Mouse (Mus musculus) heart, postnatal 4 days (tissue): ENCODE measurements around the gene Ascl3. TPM values are rescaled to one million over a fixed set of nuclear protein-coding genes. Genes with fewer than 3 reads are reported as not detected.
A peak's percentile ranks its signal among the peaks of the same experiment; 100 is the strongest.

Experiments
- DNase-seq: peaks from one replicate; pipeline ENCODE4 v3.0.0; 2021
- total RNA-seq, 2 experiments: library from RNA; stranded (reverse); gene quantifications; 2 replicates each; pipeline ENCODE4 v1.2.3; 2021

Ascl3 gene
- total RNA-seq: not detected

DNA sequence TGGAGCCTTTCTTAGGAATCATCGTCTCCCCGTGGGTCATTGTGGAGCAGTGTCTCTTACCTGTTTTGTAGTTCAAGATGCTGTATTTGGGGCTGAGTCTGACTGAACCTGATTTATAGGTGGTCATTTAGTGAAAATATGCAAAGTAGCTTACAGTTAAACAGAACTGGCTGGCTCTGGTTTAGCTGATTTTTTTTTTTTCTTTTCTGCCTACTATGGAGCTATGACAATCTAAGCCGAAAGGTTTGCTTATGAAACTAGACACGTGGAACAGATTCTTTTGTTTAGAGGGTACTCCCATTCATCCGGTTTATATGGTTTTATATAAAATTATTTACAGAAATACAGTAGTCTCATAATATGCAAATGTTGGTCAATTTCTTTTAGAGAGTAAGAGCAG lies at the start of gene Ascl3:
Gene Ascl3, minus strand, starts transcription at position 101 of the 400 bp plus-strand sequence.
- DNase-seq: no peak

DNA sequence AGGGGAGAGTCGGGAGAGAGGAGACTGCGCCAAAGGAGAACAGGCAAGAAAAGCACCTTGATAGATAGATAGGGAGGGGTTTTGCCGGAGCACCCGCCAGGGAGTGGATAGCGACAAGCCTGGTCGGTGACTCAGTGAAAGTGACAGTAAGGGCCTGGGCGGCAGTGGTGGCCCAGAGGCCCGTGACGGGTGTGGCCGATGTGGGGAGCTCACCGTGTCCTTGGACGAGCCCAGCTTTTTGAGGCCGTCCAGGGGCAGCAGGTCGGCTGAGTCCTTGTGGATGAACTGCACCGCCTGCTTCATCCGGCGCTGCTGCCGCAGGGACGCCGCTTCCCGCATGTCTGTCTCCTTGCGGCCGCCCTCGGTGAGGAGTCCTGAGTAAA lies 49.6 kb upstream of the Ascl3 start:
- DNase-seq: no peak

DNA sequence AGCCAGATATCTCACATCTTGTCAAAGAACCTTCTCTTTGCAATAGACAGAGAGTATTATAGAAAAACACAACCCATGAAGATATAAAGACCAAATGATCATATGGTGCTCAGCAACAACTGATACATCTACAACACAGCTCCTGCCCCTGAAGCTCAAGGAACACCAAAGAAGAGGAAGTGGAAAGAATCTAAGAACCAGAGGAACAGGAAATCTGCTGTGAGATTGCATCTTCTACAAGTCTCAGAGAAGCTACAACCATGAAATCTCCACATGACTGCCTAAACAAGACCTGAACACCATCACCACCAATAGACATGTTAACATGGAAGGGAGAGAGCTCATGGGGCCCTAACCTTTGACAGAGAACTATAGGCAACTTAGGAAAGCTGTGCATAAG lies 40.7 kb upstream of the Ascl3 start:
- no peak for DNase-seq

DNA sequence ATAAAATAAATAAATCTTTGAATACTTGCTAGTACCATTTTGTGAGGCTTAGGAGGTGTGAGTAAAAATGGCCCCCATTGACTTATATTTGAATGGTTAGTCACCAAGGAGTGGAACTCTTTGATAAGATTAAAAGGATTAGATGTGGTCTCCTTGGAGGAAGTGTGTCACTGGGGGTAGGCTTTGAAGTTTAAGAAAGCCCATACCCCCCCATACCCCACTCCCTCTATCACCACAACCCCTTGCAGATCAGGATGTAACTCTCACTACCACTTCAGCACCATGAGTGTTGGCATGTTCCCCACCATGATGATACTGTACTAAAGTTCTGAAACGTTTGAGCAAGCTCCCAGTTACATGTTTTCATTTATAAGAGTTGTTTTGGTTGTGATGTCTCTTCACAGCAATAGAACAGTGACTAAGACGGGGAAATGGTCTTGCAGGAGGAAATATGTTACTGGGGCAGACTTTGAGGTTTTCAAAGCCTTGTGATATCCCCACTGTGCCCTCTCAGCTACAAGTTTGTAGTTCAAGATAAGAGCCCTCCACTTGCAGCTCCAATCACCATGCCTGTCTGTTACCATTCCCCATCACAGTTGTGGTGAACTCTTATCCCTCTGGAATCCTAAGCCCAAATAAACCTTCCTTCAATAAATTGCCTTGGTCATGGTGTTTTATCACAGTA lies 37.3 kb upstream of the Ascl3 start:
- DNase-seq: no peak

DNA sequence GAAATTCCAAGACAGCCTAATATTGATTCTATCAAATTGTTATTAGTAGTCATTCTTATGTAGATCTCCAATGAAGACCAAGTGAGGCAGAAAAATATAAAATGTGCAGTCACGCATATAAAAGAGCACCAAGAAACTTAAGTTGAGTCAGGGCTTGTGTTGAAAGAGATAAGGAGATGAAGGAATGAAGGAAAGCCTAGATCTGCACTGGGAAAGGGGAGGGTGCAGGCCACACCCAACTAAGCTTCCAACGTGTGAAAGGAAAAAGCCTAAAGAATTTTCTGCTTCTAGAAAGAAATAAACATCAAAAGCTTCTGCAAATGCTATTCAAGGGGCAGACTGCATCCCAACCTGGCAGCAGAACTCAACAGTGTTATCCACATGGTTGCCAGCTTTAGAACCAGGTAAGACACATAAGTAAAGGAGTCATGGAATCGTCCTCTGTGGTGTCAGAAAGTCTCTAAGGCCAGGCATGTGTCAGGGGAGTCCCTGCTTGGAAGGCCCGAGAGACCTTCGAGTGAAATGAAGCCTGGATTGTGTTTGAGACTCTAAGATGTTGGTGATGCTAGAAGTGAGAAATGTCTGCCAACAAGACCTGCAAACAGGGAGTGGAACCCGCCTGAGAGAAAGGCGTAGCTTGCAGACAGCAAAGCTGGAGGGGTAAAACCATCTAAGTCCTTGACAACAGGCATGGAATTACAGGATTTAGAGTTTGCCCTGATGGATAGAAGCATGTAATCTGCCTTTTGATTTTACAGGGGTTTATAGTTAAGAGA lies 36.2 kb upstream of the Ascl3 start:
- DNase-seq: no peak

DNA sequence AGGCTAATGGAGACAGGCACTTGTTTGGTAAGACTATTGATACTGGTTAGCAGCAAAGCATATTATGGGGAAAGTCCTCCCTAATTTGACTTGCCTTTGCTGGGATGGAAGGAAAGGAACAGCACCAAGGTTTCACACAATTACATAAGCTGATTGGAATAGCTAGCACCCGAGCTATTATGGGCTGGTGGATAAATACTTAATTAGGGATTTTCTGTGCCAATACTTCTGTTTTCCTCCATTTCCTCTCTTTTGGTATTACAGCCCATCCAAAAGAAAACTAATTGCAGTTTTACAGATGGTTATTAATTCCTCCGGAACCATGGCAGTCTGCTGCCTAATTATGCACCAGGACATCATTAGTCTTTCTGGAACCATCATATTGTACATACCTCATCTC lies 32.5 kb upstream of the Ascl3 start:
- no peak for DNase-seq

DNA sequence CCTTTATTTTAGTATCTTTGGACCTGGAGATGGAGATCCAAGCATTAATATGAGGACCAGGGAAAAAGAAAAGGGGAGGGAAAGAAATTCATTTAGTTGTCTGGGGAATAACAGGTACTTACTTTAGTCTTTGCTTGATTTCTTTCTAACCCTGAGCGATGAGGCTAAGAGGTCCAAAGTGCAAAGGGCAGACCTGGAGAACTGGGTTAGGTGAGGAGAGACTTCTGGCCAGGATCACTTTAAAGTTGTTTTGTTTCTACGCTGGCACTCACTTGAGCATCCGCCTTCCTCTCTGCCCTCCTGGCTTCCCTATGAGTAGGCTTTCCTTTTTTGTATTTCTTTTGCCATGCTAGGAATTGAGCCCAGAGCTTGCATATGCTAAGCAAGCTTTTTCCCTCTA lies 24.8 kb upstream of the Ascl3 start:
- no peak for DNase-seq

DNA sequence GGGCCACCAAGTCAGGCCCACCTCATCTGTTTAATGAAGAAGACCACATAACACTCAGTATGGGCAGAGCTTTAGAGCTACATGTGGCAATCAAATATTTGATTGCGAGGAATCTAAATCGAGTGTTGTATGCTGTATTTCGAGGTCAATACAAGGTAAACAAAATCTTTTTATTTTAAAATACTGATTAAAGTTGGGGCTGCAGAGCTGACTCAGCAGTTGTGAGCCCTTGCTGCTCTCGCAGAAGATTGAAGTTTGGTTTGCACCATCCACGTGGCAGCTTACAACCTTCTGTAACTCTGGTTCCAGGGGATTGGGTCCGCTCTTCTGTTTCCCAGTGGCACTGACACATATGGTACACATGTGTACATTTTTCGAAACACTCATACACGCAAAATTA lies 22.5 kb upstream of the Ascl3 start:
- DNase-seq: no peak

DNA sequence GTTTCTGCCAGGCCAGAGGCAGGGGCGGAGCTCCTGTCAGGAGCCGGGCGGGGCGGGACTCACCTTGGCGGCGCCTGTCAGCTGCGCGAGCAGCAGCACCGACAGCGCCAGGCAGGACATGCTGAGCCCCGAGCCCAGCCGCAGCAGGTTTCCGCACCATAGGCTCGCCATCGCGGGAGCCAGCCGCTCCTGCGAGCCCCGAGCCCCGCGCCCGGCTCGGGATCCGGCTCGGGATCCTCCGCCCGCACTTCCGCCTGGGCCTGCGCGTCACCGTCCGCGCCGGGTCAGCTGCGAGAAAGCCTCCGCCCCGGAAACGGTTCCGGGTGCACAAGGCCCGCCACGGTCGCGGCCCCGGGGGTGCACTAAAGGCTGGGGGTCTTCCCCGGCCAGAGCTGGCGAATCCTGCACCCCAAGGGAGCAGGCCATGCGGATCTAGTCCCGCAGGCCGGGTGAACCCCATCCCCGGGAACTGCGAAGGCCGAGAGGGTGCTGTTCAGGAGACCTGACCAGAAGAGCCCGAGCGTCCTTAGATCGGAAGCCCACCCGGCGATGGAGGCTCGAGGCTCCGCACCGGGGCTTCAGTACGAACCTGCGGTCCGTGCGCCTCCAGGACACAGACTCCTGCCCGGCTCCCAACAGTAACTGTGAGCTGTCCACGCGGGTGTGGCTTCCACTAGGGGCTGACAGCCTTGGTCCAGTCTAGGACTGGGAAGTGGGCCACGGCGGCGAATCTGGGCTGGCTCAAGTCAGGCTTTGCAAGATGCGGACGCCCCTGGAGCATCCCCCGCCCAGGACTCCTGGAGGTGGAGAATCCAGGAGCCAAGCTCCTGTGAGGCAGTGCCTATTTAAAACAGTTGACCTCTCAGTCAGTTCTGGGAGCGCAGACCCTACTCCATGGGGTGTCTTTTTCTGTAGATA lies 20.7 kb upstream of the Ascl3 start, which contains the start of gene Tmem9b:
Gene Tmem9b, minus strand, starts transcription at position 868 of the 918 bp plus-strand sequence.
- peak; percentile 82 for DNase-seq

DNA sequence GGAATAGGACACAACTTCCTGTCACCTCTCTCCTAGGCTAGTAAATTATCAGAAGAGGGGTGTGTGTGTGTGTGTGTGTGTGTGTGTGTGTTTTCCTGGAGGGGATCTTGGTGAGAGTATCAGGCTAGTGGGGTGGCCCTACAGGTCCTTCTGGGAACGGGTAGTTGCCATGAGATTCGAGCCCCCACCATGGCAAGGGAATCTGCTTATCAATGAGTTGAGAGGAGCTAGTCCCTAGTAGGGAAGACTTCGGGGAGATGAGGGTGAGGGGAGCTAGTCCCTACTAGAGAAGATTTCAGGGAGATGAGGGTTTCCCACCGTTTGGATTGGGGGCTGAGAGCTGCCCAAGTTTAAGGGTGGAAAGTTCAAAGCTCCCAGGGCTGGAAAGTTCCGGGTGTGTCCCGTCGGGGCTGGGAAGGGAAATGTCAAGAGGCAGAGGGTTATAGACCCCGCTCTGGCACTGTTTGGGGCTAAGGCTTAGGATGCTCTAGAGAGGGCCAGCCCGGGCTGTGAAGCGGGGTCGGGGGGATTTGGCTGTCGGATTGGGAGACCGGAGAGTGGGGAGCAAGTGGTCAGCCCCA lies 20.0 kb upstream of the Ascl3 start:
- no peak for DNase-seq

DNA sequence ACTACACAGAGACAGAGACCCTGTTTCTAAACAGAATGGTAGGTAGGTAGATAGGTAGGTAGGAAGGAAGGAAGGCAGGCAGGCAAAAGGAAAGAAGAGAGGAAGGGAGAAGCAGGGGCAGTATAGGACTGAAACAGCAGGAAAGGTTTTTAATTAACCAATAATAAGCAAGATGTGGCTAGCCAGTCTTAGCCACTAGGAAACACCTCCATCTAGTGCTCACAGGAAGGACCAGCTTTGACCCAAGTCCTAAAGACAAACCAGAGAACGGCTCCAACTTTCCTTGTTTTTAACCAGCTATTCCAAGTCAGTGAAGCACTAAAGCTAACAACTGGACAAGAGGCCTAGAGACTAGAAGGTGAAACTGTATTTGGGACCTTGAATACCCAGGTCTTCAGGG lies 16.2 kb upstream of the Ascl3 start:
- DNase-seq: no peak

DNA sequence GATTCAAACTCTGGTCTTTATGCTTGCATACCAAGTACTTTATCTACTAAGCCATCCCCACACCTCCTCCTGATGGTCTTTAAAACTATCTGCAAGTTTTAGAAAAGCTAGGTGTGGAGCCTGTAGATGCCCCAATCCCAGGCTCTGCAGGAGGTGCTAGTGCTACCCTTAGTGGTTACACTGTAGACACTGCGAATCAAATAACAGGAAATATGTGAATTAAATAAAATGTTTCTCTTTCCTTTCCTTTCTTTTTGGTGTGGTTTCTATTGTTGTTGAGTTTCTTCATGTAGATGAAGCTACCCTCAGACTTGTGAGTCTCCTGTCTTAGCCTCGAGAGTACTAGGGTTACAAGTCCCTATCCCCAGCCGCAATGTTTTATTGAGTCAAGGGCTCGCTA lies 10.2 kb upstream of the Ascl3 start:
- no peak for DNase-seq

DNA sequence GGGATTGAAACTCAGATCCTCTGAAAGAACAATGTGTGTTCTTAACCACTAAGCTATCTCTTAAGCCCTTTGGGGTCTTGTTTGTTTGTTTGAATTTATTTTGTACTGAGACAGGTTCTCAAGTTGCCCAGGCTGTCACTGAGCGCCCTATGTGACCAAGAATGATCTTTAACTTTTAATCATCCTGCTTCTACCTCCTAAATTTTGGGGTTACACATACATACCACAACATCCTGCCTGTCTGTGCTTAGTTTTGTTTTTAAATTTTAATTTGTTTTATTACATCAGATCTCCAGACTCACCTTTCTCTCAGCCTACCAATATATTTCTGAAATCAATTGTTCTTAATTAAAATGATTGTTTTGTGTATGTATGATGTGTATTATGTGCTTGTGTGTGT lies 9.5 kb upstream of the Ascl3 start:
- DNase-seq: no peak

DNA sequence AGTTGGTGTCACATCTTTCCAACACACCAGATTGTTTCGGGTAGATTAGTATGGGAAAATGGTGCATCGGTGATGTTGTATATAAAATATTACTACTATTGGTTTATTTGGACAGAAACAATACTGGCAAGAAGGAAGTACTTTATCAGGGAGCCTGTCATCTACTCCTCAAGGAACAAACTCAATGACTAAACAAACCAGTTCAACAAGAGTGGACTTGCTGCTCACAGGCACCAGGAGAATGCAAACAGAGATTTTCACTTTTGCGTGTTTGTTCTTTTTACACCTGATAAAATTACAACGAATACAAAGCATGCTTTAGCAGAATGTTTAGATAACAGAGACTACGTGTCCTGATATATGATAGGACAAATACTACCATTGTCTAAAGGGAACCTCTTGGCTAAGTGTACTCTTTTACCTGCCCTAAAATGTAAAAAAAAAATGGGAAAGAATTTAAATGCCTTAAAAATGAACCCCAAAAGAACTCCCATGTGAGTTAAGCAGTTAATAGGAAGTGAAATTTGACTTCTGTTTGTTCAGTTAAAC lies 8.4 kb upstream of the Ascl3 start:
- no peak for DNase-seq

DNA sequence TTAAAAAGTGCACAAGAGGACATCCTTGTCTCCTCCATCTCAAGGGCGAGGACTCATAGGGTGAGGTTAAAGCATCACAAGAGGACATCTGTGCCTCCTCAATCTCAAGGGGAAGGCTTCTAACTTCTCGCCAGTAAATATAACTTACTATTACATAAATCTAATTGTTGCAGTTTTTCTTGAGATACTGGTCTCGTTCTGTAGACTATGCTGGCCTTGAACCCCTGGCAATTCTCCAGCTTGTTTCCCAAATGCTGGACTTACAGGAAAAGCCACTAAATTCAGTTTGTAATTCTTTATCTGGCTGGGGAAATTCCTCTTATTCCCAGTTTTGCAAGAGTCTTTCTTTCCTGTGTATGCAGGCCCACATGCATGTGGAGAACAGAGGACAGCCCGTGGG lies 3.3 kb upstream of the Ascl3 start:
- DNase-seq: no peak

DNA sequence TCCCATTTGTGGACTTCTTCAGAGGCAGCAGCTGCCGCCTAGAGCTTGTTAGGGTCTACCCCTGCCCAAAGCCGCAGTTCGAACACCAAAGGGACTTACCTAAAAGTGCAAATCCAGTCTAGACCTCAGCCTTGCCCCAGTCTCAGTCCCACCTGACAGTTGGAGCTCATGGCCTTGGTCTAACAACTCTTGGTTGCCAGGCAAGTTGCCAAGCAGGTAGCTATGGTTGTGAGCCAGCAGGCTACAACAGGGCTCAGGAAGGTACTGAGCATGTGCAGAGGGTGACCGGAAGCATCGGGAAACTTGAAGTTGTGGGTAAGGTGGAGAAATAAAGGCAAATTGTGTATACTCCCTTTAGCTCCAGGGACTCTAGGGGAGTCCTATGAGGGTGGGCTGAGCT lies 7.8 kb downstream of the Ascl3 start, which contains the start of gene BC051019:
Gene BC051019, minus strand, starts transcription at position 154 of the 400 bp plus-strand sequence.
- DNase-seq: no peak

DNA sequence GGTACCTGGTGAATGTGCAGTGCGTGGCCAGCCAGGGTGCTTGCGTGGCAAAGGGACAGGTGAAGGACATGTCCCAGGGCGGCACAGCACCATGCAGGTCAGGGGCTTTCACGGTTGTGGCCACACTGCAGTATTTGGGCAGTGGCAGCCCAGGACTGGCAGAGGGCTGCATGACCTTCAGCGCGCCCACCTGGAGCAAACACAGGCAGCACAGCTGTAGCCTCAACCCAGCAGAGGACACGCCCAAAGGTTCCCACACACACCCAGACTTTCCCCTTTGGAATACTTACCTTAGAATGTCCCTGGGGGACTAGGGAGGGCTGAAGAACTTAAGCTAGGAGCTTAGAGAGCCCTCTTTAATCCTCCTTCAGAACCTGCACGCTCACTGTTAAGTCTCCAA lies 8.4 kb downstream of the Ascl3 start:
- DNase-seq: no peak

DNA sequence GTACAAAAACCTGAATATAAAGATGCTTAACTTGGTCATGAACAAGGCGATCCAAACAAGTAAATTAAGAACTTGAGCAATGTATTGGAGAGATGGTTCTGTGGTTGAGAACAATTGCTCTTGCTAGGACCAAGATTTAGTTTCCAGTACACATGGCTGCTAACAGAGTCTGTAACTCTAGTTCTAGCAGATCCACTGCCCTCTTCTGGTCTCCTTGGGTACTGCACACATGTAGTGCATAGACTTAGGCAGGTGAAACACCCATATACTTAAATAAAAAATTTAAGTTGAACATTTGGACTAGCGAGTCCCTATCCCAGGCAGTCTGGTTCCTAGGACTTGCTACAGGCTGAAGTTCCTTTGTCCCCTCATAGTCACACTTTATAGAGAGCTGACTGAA lies 8.9 kb downstream of the Ascl3 start:
- no peak for DNase-seq

DNA sequence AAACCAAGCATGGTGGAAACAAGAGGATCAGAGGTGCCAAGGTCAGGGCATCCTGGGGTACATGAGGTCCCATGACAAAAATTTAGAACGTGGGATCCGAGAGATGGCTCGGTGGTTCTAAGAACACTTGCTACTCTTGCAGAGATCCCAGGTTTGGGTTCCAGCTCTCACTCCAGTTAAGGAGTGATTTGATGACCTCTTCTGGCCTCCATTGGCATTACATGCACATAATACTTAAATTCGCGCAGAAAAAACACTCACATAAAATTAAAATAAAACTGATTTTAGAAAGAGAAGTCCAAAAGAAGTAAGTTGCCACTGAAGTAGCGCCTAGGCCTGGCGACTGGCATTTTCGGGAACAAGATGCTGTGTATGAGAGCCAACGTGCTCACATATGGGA lies 12.2 kb downstream of the Ascl3 start:
- DNase-seq: peak; percentile 52

DNA sequence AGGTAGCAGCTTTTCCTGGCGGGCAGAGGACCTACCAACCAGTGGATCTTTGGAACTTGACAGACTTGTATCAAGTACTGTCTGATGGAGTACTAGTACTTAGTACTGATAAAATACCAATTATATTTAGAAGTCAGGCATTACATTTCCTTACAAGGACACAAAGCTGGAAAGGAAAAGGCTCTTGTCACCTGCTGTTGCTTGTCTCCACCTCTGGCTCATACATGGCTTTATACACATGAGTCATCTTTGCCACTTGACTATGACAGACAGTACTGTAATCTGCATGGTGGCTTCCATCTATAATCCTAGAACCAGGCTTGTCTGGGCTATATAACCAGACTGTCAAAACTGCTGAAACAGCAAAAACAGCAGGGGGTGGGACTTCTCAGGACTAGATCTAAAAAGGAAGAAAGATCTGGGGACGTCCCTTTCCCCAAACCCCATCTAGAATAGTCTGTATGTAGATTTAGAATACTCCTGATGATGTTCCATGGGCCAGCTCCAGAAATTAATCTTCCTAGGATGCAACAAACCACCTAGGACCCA lies 18.0 kb downstream of the Ascl3 start:
- no peak for DNase-seq

DNA sequence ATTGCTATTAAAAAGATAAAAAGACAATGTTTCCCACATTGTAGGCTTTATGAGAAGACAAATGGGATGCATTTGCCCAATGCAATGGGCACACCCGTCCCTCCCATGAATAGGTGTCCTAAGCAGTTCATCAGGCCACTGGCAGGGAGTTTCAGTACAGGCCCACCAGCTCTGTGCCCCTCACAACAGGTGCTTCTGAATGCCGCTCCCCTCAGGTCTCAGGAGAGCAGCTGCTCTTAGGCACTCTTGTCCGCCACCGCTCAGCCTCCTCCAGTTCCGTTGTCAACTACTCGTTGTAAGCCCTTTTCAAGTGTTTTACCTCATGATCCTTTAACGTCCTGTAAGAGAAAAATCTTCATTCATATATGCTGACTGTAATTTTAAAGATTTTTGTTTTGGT lies 19.3 kb downstream of the Ascl3 start:
- no peak for DNase-seq

DNA sequence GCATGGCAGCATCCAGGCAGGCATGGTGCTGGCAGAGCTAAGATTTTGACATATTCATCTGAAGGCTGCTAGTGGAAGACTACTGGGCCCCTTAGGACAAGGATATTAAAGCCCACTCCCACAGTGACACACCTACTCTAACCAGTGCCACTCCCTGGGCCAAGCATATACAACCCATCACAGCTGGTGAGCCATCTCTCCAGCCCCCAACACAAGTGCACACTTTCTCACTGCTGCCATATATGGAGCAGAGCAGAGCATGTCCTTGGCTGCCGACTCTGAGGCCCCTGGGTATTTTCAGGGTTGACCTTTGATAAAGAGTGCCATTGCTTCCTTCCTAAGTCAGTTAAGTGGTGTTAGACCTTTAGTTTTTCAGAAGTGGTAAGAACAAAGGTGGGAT lies 21.5 kb downstream of the Ascl3 start:
- no peak for DNase-seq
